Mouse (Mus musculus) forebrain, embryonic 11.5 days (tissue): Measurements from ENCODE around the gene Bhlhe40. TPM values are rescaled to one million over a fixed set of nuclear protein-coding genes. Genes with fewer than 3 reads are reported as not detected.

Source experiments
- ATAC-seq: fragments of 200-750 bp; cut with Nextera tagmentation; replicated peaks from 2 replicates; pipeline ENCODE4 v1.8.0; 2017; ENCODE audit warnings: moderate TSS enrichment; ENCODE audit not compliant: low FRiP score
- DNase-seq: peaks from one replicate; pipeline ENCODE4 v3.0.0-alpha.2; 2017; ENCODE audit warnings: low spot score
- H3K27ac ChIP-seq: fragments of 300-500 bp; sonication (generic); 2 replicates; pipeline ENCODE4 v1.5.1; 2014; ENCODE audit warnings: low read depth, low read length
- H3K27me3 ChIP-seq: fragments of 300-500 bp; sonication (generic); 2 replicates; pipeline ENCODE4 v1.6.1; 2014; ENCODE audit warnings: mild to moderate bottlenecking, low read length, mixed read lengths; ENCODE audit not compliant: control insufficient read depth, insufficient read depth
- H3K36me3 ChIP-seq: fragments of 300-500 bp; sonication (generic); 2 replicates; pipeline ENCODE4 v1.6.1; 2014; ENCODE audit warnings: mild to moderate bottlenecking, low read length, moderate library complexity, mixed read lengths; ENCODE audit not compliant: control insufficient read depth, insufficient read depth
- H3K4me1 ChIP-seq: fragments of 300-500 bp; sonication (generic); replicated peaks from 2 replicates; pipeline ENCODE4 v1.6.1; 2014; ENCODE audit warnings: low read length, mixed read lengths; ENCODE audit not compliant: control insufficient read depth, insufficient read depth
- H3K4me2 ChIP-seq: fragments of 300-500 bp; sonication (generic); 2 replicates; pipeline ENCODE4 v1.6.1; 2014; ENCODE audit warnings: low read depth, mild to moderate bottlenecking, low read length, moderate library complexity, mixed read lengths; ENCODE audit not compliant: severe bottlenecking
- H3K4me3 ChIP-seq: fragments of 300-500 bp; sonication (generic); 2 replicates; pipeline ENCODE4 v1.5.1; 2014; ENCODE audit warnings: low read depth, low read length
- H3K9ac ChIP-seq: fragments of 300-500 bp; sonication (generic); 2 replicates; pipeline ENCODE4 v1.6.1; 2014; ENCODE audit warnings: low read length
- H3K9me3 ChIP-seq: fragments of 300-500 bp; sonication (generic); 2 replicates; pipeline ENCODE4 v1.6.1; 2016; ENCODE audit warnings: low read length, mixed read lengths; ENCODE audit not compliant: control insufficient read depth
- WGBS: fragments of 180-500 bp; shearing (Covaris S2); extraction: QIAGEN DNeasy Blood & Tissue Kit; methylation state at CpG from one replicate; pipeline ENCODE4 v1.1.7; 2014; 5-methylcytosine and 5-hydroxymethylcytosine counted together
- polyA plus RNA-seq: library from polyadenylated mRNA; unstranded; fragments of >200 nt; fragmentation: Nextera tagmentation; extraction: Ambion mirVana; gene quantifications from 2 replicates; pipeline ENCODE4 v1.2.1, GENCODE M21; 2014

Bhlhe40 gene
- polyA plus RNA-seq, 1 experiment from 2014 or later, result 6.9 TPM

DNA sequence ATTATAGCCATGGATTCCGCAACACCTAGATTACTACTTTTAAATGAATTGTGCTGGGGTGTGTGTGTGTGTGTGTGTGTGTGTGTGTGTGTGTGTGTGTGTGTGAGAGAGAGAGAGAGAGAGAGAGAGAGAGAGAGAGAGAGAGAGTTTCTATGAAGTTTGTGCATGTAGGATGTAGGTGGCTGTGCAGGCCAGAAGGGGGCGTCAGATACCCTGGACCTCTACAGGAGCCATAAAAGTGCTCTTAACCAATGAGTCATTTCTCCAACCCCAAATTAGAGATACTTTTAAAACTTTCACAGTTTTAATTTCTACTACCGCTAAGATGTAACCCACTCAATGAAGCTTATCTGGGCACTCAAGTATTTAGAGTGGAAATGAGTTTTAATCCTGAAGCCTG, 50.2 kb downstream of the Bhlhe40 start:
- no peak overlapping the region for H3K4me2 ChIP-seq
- H3K36me3 ChIP-seq, result no peaks in the 10 kb centered on the region
- H3K9me3 ChIP-seq, result no peaks in the 10 kb centered on the region
- no peak overlapping the region for H3K9ac ChIP-seq
- H3K27me3 ChIP-seq, result no peaks in the 10 kb centered on the region
- ATAC-seq (no peak), DNase-seq (no peak)
- WGBS, result 72% methylated on average over 3 of the region's 3 CpGs
- no peak overlapping the region for H3K27ac ChIP-seq
- no peak overlapping the region for H3K4me3 ChIP-seq
- H3K4me1 ChIP-seq, result peaks cover 2% of the 10 kb centered on the region; the same call in 1 of the 2 replicates

DNA sequence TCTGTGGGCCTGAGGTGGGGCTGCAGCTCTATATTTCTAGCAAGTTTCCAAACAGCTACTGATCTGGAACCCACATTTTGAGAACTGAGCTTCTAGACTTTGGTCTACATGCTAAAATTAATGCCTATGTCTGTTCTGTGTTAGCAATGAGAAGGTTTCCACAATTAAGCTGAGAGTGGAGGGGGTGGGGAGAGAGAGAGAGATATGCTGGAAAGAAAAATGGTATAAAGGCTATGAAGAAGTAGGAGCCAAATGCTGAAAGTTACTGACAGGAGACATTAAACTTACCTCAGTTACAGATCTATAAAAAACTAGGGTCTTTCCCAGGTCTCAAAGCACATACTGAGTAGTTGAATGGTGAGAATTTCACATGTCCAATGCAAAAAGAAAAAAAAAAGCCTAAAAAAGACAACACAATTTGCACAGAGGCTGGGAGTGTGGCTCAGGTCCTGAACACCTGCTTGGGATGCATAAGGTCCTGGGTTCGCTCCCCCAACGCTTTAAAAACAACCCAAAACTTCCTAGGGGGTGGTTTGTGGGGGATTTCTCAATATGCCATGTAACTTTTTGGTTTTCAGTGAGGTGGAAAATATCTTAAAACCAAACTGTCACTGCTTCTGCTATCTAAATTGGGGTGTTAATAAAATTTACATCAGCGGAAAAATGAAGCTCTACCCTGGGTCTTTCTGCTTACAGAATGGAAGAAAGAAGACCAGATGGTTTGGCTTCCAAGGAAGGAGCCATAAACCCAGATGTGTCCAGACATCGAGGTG, 50.9 kb downstream of the Bhlhe40 start:
- ATAC-seq, result no peak
- no peaks in the 10 kb centered on the region for H3K36me3 ChIP-seq
- WGBS, result 84% methylated on average over 4 of the region's 4 CpGs

DNA sequence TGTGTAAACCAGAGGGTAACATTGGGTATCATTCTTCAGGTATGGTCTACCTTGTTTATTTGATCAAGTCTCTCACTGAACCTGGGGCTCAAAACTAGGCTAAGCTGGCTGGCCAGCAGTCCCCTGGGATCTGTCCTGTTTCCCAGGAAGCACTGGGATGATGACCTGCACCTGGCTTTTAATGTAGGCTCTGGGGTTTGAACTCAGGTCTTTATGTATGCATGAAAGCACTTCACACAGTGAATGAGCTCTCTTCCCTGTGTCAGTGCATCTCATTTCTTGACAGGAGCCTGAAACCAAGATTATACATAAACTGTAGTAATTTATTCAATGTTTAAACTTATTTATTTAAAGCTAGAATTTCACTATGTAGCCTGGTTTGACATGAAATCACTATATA, 51.7 kb downstream of the Bhlhe40 start:
- Histone ChIP-seq H3K27ac (no peak overlapping the region), H3K27me3 (no peaks in the 10 kb centered on the region), H3K36me3 (no peaks in the 10 kb centered on the region), H3K4me1 (peaks cover 2% of the 10 kb centered on the region; the same call in 1 of the 2 replicates), H3K9ac (no peak overlapping the region), H3K4me3 (no peak overlapping the region), H3K4me2 (no peak overlapping the region), H3K9me3 (no peaks in the 10 kb centered on the region)
- DNase-seq (no peak), ATAC-seq (no peak)

More for the DNA sequence above, 50.9 kb downstream of the Bhlhe40 start:
- Histone ChIP-seq H3K27ac (no peak overlapping the region), H3K9ac (no peak overlapping the region), H3K27me3 (no peaks in the 10 kb centered on the region), H3K4me2 (no peak overlapping the region), H3K4me1 (peaks cover 2% of the 10 kb centered on the region; the same call in 1 of the 2 replicates), H3K9me3 (no peaks in the 10 kb centered on the region), H3K4me3 (no peak overlapping the region)
- DNase-seq, result no peak

DNA sequence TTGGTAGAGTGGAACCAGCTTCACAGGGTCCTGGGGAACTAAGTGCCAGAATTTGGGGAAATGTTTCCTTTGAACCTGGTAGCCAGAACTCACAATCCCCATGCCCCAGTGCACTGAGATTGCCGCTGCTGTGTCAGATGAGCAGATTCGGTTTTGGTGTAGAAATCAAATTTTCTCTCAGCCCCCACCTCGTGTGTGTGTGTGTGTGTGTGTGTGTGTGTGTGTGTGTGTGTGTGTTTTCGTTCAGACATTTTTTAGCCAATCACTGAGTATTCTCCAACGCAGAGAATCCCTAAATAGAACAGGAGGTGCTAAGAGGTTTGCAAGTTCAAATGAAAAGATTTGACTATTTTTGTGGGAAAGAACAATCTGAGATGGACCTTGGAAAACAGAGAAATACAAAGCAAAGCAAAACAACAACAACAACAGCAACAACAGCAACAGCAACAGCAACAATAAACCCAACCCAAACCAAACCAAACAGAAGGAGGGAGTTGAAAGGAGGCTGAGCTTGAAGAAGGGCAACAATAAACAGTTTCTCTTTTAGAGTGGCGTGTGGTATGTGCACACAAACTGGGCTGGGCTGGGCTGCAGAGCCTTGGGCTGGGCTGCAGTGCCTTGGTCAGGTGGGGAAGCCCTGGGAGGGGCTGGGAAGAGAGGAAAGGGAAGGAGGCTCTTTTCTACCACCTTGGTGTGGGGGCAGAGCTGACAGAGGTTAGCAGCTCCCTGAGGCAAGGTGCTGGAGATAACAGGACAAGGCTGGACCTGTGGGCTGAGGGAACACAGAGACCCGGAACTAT, 52.9 kb downstream of the Bhlhe40 start:
- Histone ChIP-seq H3K27me3 (no peaks in the 10 kb centered on the region), H3K36me3 (no peaks in the 10 kb centered on the region), H3K27ac (no peak overlapping the region), H3K9me3 (no peaks in the 10 kb centered on the region), H3K4me3 (no peak overlapping the region), H3K4me1 (peaks cover 2% of the 10 kb centered on the region; the same call in 1 of the 2 replicates), H3K4me2 (no peak overlapping the region), H3K9ac (no peak overlapping the region)
- 72% methylated on average over 7 of the region's 7 CpGs for WGBS
- DNase-seq (no peak), ATAC-seq (no peak)

Other genes with a start within 250 kb of the Bhlhe40 start
- 78.4 and 79.5 TPM in 2 replicates for gene Arl8b, start 122.5 kb downstream of the Bhlhe40 start, polyA plus RNA-seq
- 23.0 and 32.5 TPM in 2 replicates for gene Edem1, start 168.0 kb downstream of the Bhlhe40 start, polyA plus RNA-seq